Mouse (Mus musculus) bone marrow macrophage, adult 2 months (primary cell): ENCODE measurements around the gene Atp10a. TPM values are rescaled to one million over a fixed set of nuclear protein-coding genes. Genes with fewer than 3 reads are reported as not detected.

Experiments
- H3K27ac ChIP-seq: 2 replicates; pipeline ENCODE4 v1.5.1; 2012; ENCODE audit warnings: low read depth, low read length; ENCODE audit not compliant: insufficient read depth
- H3K4me1 ChIP-seq: 2 replicates; pipeline ENCODE4 v1.6.1; 2012; ENCODE audit warnings: low read length; ENCODE audit not compliant: control insufficient read depth, insufficient read depth
- H3K4me3 ChIP-seq: 2 replicates; pipeline ENCODE4 v1.5.1; 2012; ENCODE audit warnings: mild to moderate bottlenecking, low read length, moderate library complexity; ENCODE audit not compliant: insufficient read depth
- CTCF ChIP-seq: IDR thresholded peaks from 2 replicates; pipeline ENCODE4 v1.5.1; 2012; ENCODE audit warnings: low read depth, mild to moderate bottlenecking, low read length, moderate library complexity
- POLR2A ChIP-seq: IDR thresholded peaks from 2 replicates; pipeline ENCODE4 v1.6.1; 2012; ENCODE audit warnings: mild to moderate bottlenecking, low read depth, low read length, borderline replicate concordance
- polyA plus RNA-seq: library from polyadenylated mRNA; stranded (reverse); fragments of >200 nt; gene quantifications from 2 replicates; pipeline ENCODE4 v1.2.4, GENCODE M21; 2012; ENCODE audit not compliant: missing spikeins, insufficient read depth, insufficient read length

The Atp10a gene
- polyA plus RNA-seq, 1 experiment: 3.0 TPM

DNA sequence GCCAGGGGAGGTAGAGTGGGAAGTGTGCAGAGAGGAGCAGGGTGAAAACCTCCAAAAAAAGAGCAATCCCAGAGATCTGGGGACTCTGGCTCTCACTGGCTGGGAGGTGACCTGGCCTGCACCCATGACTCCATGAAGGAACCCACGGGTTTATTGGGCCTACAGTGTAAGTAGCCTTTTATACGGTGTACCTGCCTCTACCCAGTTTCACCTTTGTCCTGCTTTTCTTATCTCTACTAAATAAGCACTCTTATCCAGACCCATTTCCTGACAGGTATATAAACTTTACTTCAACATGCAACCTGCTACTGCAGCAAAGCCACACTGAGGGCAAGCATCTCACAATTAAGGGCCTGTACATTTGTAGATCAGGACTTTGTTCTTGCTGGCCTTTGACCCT lies 184.4 kb downstream of the Atp10a start:
- peaks cover 19% of the 10 kb centered on the region for H3K4me1 ChIP-seq
- no peak overlapping the region for H3K4me3 ChIP-seq
- TF ChIP-seq POLR2A (no peak), CTCF (no peak)
- no peak overlapping the region for H3K27ac ChIP-seq

DNA sequence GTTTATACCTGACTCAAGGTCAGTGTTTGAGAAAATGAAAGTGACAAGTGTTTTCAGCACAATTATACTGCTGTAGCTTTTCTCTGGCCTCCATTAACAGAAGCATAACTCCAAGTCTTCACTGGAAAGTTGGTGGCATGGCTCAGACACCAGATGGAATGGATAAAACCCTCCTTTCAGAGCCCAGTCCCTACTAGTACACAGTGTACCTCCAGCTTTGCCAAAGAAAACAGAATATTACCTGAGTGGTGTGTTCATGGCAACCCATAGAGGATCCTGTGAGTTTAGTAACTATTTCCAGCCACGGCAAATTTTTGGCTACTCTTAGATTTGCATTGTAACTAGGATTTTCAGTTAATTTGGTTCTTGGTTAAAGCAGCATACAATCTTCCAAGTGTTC lies 185.1 kb downstream of the Atp10a start:
- Histone ChIP-seq H3K4me3 (no peak overlapping the region), H3K27ac (no peak overlapping the region), H3K4me1 (peaks cover 19% of the 10 kb centered on the region)
- TF ChIP-seq CTCF: no peak

- peaks cover 19% of the 10 kb centered on the region for H3K4me1 ChIP-seq
- no peak for TF ChIP-seq CTCF
- no peak overlapping the region for H3K27ac ChIP-seq
- no peak overlapping the region for H3K4me3 ChIP-seq
Measured at GRCm38 (mm10) chr7:58842818-58843217, 186.9 kb downstream of the Atp10a start.

- TF ChIP-seq POLR2A (no peak), CTCF (no peak)
- H3K27ac ChIP-seq: peak overlapping the region; percentile 31; the same call in 1 of the 2 replicates
- H3K4me1 ChIP-seq: peaks cover 19% of the 10 kb centered on the region
- H3K4me3 ChIP-seq: peak overlapping the region; percentile 8
Measured at GRCm38 (mm10) chr7:58843767-58844445, 187.9 kb downstream of the Atp10a start.

GRCm38 (mm10) chr7:58844449-58844848 lies 188.5 kb downstream of the Atp10a start:
- Histone ChIP-seq H3K4me3 (no peak overlapping the region), H3K27ac (no peak overlapping the region), H3K4me1 (peaks cover 19% of the 10 kb centered on the region)
- TF ChIP-seq POLR2A: no peak
- no peak for TF ChIP-seq CTCF

GRCm38 (mm10) chr7:58858921-58859320 lies 203.0 kb downstream of the Atp10a start:
- Histone ChIP-seq H3K4me1 (peaks cover 3% of the 10 kb centered on the region; the same call in 1 of the 2 replicates), H3K4me3 (no peak overlapping the region), H3K27ac (no peak overlapping the region)
- TF ChIP-seq POLR2A: no peak
- TF ChIP-seq CTCF: no peak

GRCm38 (mm10) chr7:58863174-58863573 lies 207.2 kb downstream of the Atp10a start:
- no peak overlapping the region for H3K4me3 ChIP-seq
- no peak overlapping the region for H3K27ac ChIP-seq
- peaks cover 3% of the 10 kb centered on the region; the same call in 1 of the 2 replicates for H3K4me1 ChIP-seq
- no peak for TF ChIP-seq CTCF
- no peak for TF ChIP-seq POLR2A

DNA sequence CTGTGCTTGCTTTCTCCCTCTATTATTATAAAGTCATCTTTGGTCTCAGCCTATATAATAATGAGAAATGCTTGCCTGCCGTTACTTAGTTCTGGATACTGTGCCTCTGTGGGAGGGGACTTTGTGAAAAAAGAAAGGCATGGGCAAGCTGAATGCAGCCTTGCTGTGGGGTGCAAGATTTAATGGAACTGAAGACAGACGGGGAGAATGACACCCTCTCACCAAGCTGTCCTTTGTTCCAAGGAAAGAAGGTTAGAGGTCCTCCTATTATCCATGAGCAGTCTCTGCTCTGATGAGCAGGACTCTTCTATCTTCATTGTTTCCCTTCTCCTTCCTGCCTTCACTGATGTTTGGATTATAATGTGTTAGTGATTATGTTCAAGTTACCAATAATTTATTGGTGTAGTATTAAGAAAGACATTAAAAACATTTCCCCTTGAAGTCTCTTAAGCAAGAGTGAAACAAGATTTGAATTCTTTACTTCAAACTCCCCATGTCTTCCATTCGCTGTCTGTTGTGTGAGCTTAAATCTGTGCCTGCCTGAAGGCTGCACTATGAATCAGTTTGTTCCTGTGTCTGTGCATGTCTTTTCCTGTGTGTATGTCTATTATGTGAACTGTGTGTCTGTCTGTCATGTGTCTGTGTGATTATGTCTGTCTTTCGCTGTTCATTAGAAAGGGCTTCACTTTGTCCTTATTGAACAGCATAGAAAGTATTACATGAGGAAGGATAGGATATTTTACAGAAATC lies 211.1 kb downstream of the Atp10a start:
- Histone ChIP-seq H3K27ac (no peak overlapping the region), H3K4me1 (no peaks in the 10 kb centered on the region), H3K4me3 (no peak overlapping the region)
- TF ChIP-seq POLR2A (no peak), CTCF (no peak)

DNA sequence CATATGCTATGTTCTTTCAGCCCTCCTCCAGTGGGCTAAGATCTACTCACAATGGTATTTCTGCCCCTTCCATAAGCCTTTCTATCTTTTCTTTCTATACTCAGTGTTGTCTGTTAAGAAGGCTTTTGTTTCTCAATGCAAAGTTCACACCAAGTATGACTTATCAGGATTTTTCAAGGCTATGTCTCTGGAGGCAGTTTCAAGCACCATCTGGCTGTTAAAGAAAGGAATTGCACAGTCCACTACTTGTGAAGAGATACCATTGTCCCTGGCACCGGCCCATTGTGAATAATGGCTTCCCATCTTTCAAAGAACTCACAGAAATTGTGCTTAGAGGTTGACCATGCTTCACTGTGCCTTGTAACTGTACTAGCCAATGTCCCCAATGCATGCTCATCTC lies 214.7 kb downstream of the Atp10a start:
- Histone ChIP-seq H3K27ac (no peak overlapping the region), H3K4me3 (no peak overlapping the region), H3K4me1 (no peaks in the 10 kb centered on the region)
- no peak for TF ChIP-seq POLR2A
- TF ChIP-seq CTCF: no peak

DNA sequence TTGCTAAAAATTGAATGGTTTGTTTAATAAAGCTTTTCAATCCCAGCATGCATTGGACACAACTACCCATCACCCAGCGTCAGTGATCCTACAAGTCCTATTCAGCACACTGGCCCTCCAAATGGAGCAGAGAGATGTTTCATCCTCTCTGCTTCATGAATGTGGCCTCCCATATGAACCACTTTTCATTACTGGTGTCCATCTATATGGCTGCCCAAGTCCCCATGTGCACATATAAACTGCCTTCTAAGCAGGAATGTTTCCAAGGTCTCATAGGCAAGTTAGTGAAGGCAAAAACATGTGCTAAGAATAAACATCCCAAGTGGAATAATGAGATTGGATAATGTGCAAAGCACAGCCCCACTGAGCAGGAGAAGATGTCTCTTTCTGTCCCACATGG lies 217.7 kb downstream of the Atp10a start:
- no peak overlapping the region for H3K4me3 ChIP-seq
- H3K4me1 ChIP-seq: no peaks in the 10 kb centered on the region
- H3K27ac ChIP-seq: no peak overlapping the region
- TF ChIP-seq POLR2A: no peak
- TF ChIP-seq CTCF: no peak
